Mouse (Mus musculus) limb, embryonic 12.5 days (tissue): Measurements from ENCODE around the gene Aftph. TPM values are rescaled to one million over a fixed set of nuclear protein-coding genes. Genes with fewer than 3 reads are reported as not detected.

Experiments
- ATAC-seq: fragments of 200-750 bp; cut with Nextera tagmentation; 2 replicates; pipeline ENCODE4 v1.8.0; 2017; ENCODE audit warnings: low read depth, moderate TSS enrichment; ENCODE audit not compliant: insufficient number of reproducible peaks, insufficient read depth, low FRiP score, low TSS enrichment
- H3K27ac ChIP-seq: fragments of 300-500 bp; sonication (generic); 2 replicates; pipeline ENCODE4 v1.5.1; 2016; ENCODE audit warnings: mild to moderate bottlenecking, moderate library complexity
- H3K27me3 ChIP-seq: fragments of 300-500 bp; sonication (generic); 2 replicates; pipeline ENCODE4 v1.6.1; 2016; ENCODE audit warnings: mild to moderate bottlenecking, moderate library complexity
- H3K36me3 ChIP-seq: fragments of 300-500 bp; sonication (generic); 2 replicates; pipeline ENCODE4 v1.6.1; 2016; ENCODE audit warnings: mild to moderate bottlenecking, moderate library complexity
- H3K4me1 ChIP-seq: fragments of 300-500 bp; sonication (generic); replicated peaks from 2 replicates; pipeline ENCODE4 v1.6.1; 2016
- H3K4me2 ChIP-seq: fragments of 300-500 bp; sonication (generic); 2 replicates; pipeline ENCODE4 v1.6.1; 2016; ENCODE audit warnings: mild to moderate bottlenecking, moderate library complexity
- H3K4me3 ChIP-seq: fragments of 300-500 bp; sonication (generic); replicated peaks from 2 replicates; pipeline ENCODE4 v1.5.1; 2016; ENCODE audit warnings: mild to moderate bottlenecking
- H3K9ac ChIP-seq: fragments of 300-500 bp; sonication (generic); replicated peaks from 2 replicates; pipeline ENCODE4 v1.6.1; 2016; ENCODE audit warnings: mild to moderate bottlenecking, moderate library complexity
- H3K9me3 ChIP-seq: fragments of 300-500 bp; sonication (generic); 2 replicates; pipeline ENCODE4 v1.6.1; 2016; ENCODE audit warnings: mild to moderate bottlenecking, moderate library complexity
- WGBS: fragments of 180-500 bp; shearing (Covaris S2); methylation state at CpG from one replicate; pipeline ENCODE4 v1.1.7; 2016; 5-methylcytosine and 5-hydroxymethylcytosine counted together
- polyA plus RNA-seq: library from polyadenylated mRNA; unstranded; fragments of >200 nt; fragmentation: Nextera tagmentation; extraction: Ambion mirVana; gene quantifications from 2 replicates; pipeline ENCODE4 v1.2.1, GENCODE M21; 2016

Aftph gene
- 17.7 and 18.6 TPM in 2 replicates for polyA plus RNA-seq

GRCm38 (mm10) chr11:20741201-20742100 is at the start of gene Aftph:
Aftph (minus strand) TSS chr11:20741589.
- H3K27ac ChIP-seq, result peak within 1 kb of the TSS; percentile 88
- ATAC-seq, result peak; percentile 98
- peak within 1 kb of the TSS; percentile 92 for H3K4me2 ChIP-seq
- H3K36me3 ChIP-seq, result no peaks in the 10 kb centered on the region
- H3K27me3 ChIP-seq, result no peaks in the 10 kb centered on the region
- H3K9me3 ChIP-seq, result no peaks in the 10 kb centered on the region
- H3K4me1 ChIP-seq, result peaks cover 6% of the 10 kb centered on the region; the same call in 1 of the 2 replicates
- under 1% methylated on average over 75 of the region's 81 CpGs for WGBS
- H3K4me3 ChIP-seq, result peak within 1 kb of the TSS; percentile 94
- peak within 1 kb of the TSS; percentile 87 for H3K9ac ChIP-seq

DNA sequence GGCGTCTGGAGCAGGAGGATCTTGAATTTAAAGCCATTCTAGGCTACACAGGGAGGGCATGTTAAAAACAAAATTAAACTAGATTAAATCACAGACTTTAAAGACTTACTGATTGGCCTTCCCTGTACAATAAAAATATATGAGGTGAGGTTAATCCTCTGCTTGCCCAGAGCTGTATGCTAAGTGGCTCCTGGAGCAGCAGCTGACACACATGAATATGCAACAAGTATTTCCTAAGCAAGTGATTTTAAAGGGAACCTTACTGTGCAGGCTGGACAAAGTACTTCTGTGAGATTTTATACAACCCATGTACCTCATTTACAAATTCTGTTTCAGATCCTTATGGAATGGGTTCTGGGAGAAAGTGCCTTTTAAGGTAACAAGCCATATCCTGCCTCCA is 47.6 kb upstream of the Aftph start:
- Histone ChIP-seq H3K36me3 (no peaks in the 10 kb centered on the region), H3K27me3 (no peaks in the 10 kb centered on the region; the same call in 1 of the 2 replicates), H3K9me3 (peaks cover 15% of the 10 kb centered on the region), H3K4me2 (no peak overlapping the region), H3K27ac (0 out of 2 replicates have a peak overlapping the region, but pooled peaks have one; percentile 26), H3K4me1 (peaks cover 10% of the 10 kb centered on the region; the same call in 1 of the 2 replicates), H3K9ac (no peak overlapping the region), H3K4me3 (no peak overlapping the region)
- no peak; the same call in 1 of the 2 replicates for ATAC-seq
- 22% methylated on average over 1 of the region's 1 CpGs for WGBS

DNA sequence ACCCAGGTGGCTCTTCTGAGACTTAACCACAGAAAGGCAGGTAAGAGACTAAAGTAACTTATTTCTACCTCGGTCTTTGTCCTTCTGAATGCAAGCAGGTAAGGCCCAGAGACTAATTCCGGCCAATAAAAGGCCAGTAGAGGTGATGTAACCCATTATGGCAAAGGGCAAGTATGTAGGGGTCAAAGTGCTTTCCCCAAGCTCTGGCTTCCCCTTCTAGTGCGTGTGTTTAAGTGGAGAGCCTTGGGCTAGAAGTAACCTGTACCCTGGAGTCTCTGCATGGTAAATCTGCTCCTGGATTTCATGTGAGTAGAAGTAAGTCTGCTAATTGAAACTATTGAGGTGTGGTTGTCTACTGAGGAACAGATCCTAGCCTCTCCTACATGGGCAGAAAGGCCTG is 46.7 kb upstream of the Aftph start:
- Histone ChIP-seq H3K4me2 (no peak overlapping the region), H3K36me3 (no peaks in the 10 kb centered on the region), H3K27me3 (no peaks in the 10 kb centered on the region; the same call in 1 of the 2 replicates), H3K9ac (no peak overlapping the region), H3K27ac (no peak overlapping the region), H3K9me3 (peaks cover 16% of the 10 kb centered on the region), H3K4me3 (no peak overlapping the region), H3K4me1 (peaks cover 10% of the 10 kb centered on the region; the same call in 1 of the 2 replicates)
- ATAC-seq, result no peak
- WGBS, result 80% methylated on average over 3 of the region's 3 CpGs

GRCm38 (mm10) chr11:20786191-20786590 is 44.8 kb upstream of the Aftph start:
- no peak overlapping the region for H3K9ac ChIP-seq
- ATAC-seq, result no peak
- no peak overlapping the region for H3K4me2 ChIP-seq
- no peak overlapping the region for H3K27ac ChIP-seq
- H3K36me3 ChIP-seq, result no peaks in the 10 kb centered on the region
- WGBS, result 59% methylated on average over 2 of the region's 2 CpGs
- H3K27me3 ChIP-seq, result no peaks in the 10 kb centered on the region
- H3K4me3 ChIP-seq, result no peak overlapping the region
- peaks cover 16% of the 10 kb centered on the region for H3K9me3 ChIP-seq
- H3K4me1 ChIP-seq, result peaks cover 10% of the 10 kb centered on the region; the same call in 1 of the 2 replicates

GRCm38 (mm10) chr11:20785186-20785585 is 43.8 kb upstream of the Aftph start:
- peaks cover 13% of the 10 kb centered on the region; the same call in 1 of the 2 replicates for H3K9me3 ChIP-seq
- H3K27me3 ChIP-seq, result no peaks in the 10 kb centered on the region
- H3K4me3 ChIP-seq, result no peak overlapping the region
- H3K4me1 ChIP-seq, result peaks cover 10% of the 10 kb centered on the region; the same call in 1 of the 2 replicates
- no peak for ATAC-seq
- no peak overlapping the region for H3K9ac ChIP-seq
- 87% methylated on average over 1 of the region's 1 CpGs for WGBS
- H3K36me3 ChIP-seq, result no peaks in the 10 kb centered on the region
- no peak overlapping the region for H3K4me2 ChIP-seq
- H3K27ac ChIP-seq, result no peak overlapping the region

GRCm38 (mm10) chr11:20784776-20785175 is 43.4 kb upstream of the Aftph start:
- Histone ChIP-seq H3K36me3 (no peaks in the 10 kb centered on the region), H3K4me1 (peaks cover 10% of the 10 kb centered on the region; the same call in 1 of the 2 replicates), H3K9me3 (peaks cover 13% of the 10 kb centered on the region; the same call in 1 of the 2 replicates), H3K9ac (no peak overlapping the region), H3K4me2 (no peak overlapping the region), H3K27me3 (no peaks in the 10 kb centered on the region), H3K27ac (no peak overlapping the region), H3K4me3 (no peak overlapping the region)
- WGBS, result 88% methylated on average over 6 of the region's 6 CpGs
- ATAC-seq, result no peak

DNA sequence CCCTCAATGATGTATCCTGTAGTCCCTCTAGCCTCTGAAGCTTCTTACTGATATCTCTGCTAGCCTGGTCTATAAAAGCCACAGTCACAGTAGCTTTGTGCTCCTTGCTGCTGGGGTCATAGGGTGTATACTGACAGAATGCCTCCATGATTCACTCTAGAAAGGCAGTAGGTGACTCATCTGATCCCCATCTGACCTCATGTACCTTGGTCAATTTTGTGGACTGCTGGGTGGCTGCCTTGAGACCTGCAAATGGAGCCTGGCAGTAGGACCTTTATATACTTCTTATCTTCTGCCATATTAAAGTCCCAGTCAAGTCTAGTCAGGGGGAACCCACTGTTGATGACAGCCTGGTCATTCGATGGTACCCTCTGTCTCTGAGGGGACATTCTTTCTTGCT is 42.1 kb upstream of the Aftph start:
- H3K27ac ChIP-seq, result no peak overlapping the region
- H3K4me2 ChIP-seq, result no peak overlapping the region
- no peak overlapping the region for H3K4me3 ChIP-seq
- H3K4me1 ChIP-seq, result peaks cover 4% of the 10 kb centered on the region; the same call in 1 of the 2 replicates
- no peak for ATAC-seq
- no peak overlapping the region for H3K9ac ChIP-seq
- 92% methylated on average over 1 of the region's 1 CpGs for WGBS
- H3K27me3 ChIP-seq, result no peaks in the 10 kb centered on the region
- H3K36me3 ChIP-seq, result no peaks in the 10 kb centered on the region
- H3K9me3 ChIP-seq, result peaks cover 13% of the 10 kb centered on the region; the same call in 1 of the 2 replicates

- no peak overlapping the region for H3K27ac ChIP-seq
- ATAC-seq, result no peak
- 76% methylated on average over 2 of the region's 2 CpGs for WGBS
- H3K9ac ChIP-seq, result no peak overlapping the region
- no peaks in the 10 kb centered on the region for H3K36me3 ChIP-seq
- no peak overlapping the region for H3K4me2 ChIP-seq
- no peaks in the 10 kb centered on the region for H3K27me3 ChIP-seq
- no peak overlapping the region for H3K4me3 ChIP-seq
- peaks cover 13% of the 10 kb centered on the region; the same call in 1 of the 2 replicates for H3K9me3 ChIP-seq
- no peaks in the 10 kb centered on the region for H3K4me1 ChIP-seq
Measured at GRCm38 (mm10) chr11:20782620-20783019, 41.2 kb upstream of the Aftph start.

DNA sequence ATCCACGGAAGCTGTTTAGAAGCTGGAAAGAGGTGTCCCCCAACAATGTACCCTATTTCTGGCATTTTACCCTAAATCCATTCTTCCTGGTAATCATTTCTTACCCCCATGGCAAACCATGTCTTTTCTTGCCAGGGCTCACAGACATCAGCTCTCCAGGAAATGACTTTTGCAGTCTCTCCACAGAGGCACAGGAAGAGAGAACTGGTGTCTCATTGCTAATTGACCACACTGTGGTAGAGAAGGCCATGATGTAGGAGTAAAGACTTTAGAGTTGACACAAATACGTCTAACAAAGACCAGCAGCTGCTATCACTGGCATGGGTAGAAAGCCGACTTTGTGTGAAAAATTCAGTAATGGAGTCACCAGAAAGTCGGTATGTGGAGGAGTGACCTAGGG is 38.9 kb upstream of the Aftph start:
- 79% methylated on average over 4 of the region's 4 CpGs for WGBS
- Histone ChIP-seq H3K27me3 (no peaks in the 10 kb centered on the region), H3K27ac (no peak overlapping the region), H3K9ac (no peak overlapping the region), H3K4me1 (no peaks in the 10 kb centered on the region), H3K4me3 (no peak overlapping the region), H3K36me3 (no peaks in the 10 kb centered on the region), H3K4me2 (no peak overlapping the region), H3K9me3 (peaks cover 13% of the 10 kb centered on the region; the same call in 1 of the 2 replicates)
- no peak for ATAC-seq

- 77% methylated on average over 3 of the region's 3 CpGs for WGBS
- Histone ChIP-seq H3K9me3 (0 out of 2 replicates have a peak, but pooled peaks cover 1% of the 10 kb centered on the region), H3K4me2 (no peak overlapping the region), H3K4me3 (no peak overlapping the region), H3K36me3 (no peaks in the 10 kb centered on the region), H3K9ac (no peak overlapping the region), H3K27me3 (no peaks in the 10 kb centered on the region), H3K27ac (no peak overlapping the region), H3K4me1 (no peaks in the 10 kb centered on the region)
- ATAC-seq, result no peak
Measured at GRCm38 (mm10) chr11:20778861-20779563, 37.6 kb upstream of the Aftph start.

DNA sequence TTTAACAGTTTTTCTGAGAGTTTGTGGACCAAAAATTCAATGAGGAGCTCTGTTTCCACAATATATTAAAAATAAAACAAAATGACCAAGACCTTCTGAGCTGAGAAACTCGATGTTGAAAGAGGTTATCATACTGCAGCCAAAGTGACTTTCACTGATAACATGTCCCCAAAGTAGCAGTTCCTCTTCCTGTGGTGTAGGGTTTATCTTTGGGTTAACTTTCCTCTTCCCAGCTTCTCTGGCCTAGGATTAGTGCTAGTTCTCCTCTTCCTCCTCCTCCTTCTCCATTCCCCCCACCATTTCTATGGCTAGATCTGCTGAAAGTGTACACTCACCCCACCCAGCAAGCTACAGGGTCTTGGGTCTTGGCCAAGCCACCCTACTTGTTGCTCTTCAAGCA is 36.9 kb upstream of the Aftph start:
- no peak overlapping the region for H3K4me2 ChIP-seq
- H3K27ac ChIP-seq, result no peak overlapping the region
- no peak overlapping the region for H3K9ac ChIP-seq
- H3K4me1 ChIP-seq, result no peaks in the 10 kb centered on the region
- H3K4me3 ChIP-seq, result no peak overlapping the region
- 77% methylated on average over 1 of the region's 1 CpGs for WGBS
- ATAC-seq, result no peak
- H3K9me3 ChIP-seq, result no peaks in the 10 kb centered on the region
- no peaks in the 10 kb centered on the region for H3K36me3 ChIP-seq
- H3K27me3 ChIP-seq, result no peaks in the 10 kb centered on the region
